Mouse (Mus musculus) NIH3T3 (cell line): ENCODE measurements around the gene Lrg1.
"Not testable (repeated sequence)": the region's sequence is repeated elsewhere in the genome, so short reads cannot be mapped to it uniquely, and the experiment has no call there.

Experiments used
- DNase-seq: peaks from one replicate; pipeline ENCODE4 v3.0.0-alpha.2; 2012; ENCODE audit warnings: low read depth

Gene Lrg1

DNA sequence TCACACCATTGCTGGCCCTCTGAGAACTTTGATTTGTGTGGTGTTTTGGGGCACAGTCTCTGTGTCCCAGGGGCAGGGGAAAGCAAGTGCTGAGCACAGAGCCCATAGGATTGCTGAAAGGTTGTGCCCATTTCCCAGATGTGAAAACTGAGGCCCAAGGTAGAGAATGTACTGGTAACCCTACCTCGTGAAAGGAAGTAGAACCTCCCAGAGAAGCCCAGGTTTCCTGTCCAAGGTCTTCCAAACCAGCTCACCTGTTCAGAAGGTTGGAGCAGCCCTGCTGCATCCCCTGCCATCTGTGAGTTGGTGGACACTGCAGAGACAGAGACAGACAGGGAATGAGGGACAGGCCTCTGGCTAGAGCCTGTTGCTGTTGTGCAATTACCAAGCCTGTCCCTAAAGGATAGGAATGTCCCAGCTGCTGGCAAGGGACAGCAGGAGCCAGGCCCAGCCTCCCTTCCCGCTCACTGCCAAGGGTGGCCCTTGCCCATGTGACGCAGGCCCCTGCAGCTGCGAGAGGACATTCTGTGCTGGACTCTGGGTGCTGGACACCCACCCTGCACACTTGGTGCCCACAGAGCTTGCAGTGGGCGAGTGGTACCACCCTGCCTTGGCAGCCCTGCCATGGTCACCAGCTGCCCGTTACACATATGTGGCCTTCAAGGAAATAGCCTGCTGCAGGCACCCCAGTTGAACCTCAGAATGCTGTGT is 13.3 kb downstream of the Lrg1 start:
- no peak for DNase-seq

DNA sequence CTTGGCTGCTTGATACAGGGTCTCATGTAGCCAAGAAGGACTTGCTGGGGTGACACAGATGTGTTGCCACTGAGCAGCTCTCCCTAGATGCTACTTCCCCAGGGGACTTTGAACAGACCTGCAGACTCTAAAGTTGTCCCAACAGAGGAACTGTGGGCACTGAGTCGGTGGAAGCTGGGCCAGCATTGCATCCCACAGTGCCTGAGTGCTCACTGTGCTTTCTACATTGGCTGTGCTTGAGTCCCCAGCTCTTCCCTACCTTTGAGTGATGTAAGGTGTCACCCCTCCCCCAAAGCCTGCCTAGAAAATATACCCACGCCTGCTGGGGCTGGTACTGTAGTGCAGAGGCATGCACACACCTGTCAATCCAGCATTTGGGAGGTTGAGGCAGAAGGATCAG is 14.1 kb downstream of the Lrg1 start:
- no peak for DNase-seq

- no peak for DNase-seq
Measured at GRCm38 (mm10) chr17:56106981-56107380, 14.8 kb downstream of the Lrg1 start.

- not testable (repeated sequence) for DNase-seq
Measured at GRCm38 (mm10) chr17:56106436-56106835, 15.4 kb downstream of the Lrg1 start.

GRCm38 (mm10) chr17:56104821-56105220 is 17.0 kb downstream of the Lrg1 start:
- not testable (repeated sequence) for DNase-seq

DNA sequence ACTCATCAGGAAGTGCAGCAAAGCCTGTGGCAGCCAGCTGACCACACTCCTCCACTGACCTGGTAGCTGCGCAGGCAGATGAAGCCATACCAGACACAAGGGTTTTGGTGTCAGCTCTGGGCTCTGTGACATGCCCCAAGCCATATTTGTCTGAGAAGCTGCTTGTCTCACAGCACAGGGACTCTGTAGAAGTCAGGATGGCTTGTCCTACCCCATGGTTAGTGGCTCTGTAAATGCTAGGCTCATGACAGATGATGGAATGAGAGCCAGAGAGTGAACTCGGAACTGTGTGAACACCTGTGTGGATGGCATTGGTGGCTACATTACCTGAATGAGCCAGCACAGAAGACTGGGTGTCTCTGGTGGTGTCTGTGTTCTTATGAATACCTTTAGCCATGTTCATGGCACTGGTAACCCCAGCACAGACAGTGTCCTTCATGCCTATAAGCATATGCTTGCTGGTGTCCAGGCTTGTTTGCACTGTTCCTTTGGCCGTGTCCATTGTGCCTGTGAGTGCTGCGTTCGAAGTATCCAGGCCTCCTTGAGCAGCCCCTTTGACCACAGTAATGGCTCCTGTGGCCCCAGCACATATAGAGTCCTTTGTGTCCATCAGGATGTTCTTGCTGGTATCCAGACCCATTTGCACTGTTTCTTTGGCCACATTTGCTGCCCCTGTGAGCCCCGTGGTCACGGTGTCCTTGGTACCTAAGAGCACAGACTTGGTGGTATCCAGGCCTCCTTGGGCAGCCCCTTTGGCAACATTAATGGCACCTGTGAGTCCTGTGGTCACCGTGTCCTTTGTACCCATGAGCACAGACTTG is 18.1 kb downstream of the Lrg1 start:
- no peak for DNase-seq

GRCm38 (mm10) chr17:56102927-56103326 is 18.9 kb downstream of the Lrg1 start:
- no peak for DNase-seq

DNA sequence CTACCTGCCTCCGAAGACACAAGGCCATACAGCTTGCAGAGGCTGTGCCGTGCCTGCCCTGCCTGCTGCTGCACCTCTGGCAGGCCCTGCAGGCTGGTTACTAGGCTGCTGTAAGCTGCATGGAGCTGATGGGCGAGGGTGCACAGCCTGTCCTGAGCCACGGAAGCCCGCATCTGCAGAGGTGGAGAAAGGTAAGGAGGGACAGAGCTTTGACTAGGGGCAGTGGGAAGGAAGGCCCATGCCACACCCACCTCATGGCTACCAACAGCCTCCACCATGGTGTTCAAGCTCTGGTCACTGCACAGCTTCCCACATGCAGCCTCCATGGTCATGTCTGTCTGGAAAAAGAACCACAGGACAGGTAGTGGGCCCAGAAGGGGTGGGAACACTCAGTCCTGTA is 19.6 kb downstream of the Lrg1 start:
- no peak for DNase-seq

GRCm38 (mm10) chr17:56100811-56101210 is 21.0 kb downstream of the Lrg1 start:
- DNase-seq, result no peak

- no peak for DNase-seq
Measured at GRCm38 (mm10) chr17:56098711-56099572, 22.9 kb downstream of the Lrg1 start.

GRCm38 (mm10) chr17:56098180-56098579 is 23.6 kb downstream of the Lrg1 start:
- no peak for DNase-seq

DNA sequence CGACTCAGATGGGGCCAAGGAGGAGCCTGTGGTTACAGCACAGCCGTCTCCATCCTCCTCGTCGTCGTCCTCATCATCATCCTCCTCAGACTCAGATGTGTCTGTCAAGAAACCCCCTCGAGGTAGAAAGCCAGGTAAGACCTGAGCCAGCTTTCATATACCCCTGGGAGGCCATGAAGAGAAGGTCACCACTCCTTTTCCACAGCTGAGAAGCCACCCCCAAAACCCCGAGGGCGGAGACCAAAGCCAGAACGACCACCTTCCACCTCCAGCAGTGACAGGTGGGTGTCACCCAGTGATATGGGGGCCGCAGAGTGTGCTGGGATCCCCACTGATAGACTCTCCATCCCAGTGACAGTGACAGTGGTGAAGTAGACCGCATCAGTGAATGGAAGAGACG is 24.9 kb downstream of the Lrg1 start:
- DNase-seq, result no peak

- DNase-seq, result no peak
Measured at GRCm38 (mm10) chr17:56092794-56093193, 29.0 kb downstream of the Lrg1 start.

DNA sequence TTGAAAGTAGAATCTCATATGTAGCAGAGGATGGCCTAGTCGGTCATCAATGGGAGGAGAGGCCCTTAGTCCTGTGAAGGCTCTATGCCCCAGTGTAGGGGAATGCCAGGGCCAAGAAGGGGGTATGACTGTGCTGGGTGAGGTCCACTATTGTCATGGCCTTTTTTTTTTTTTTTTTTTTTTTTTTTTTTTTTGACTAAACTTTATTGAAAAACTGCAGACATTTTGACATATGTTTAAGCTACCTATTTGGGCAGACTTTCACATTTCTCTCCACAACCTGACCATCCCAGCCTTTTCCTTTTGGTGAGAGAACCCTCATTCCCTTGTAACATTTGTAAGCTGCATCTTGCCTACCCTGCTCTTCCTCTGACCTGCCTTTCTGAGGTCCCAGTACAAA is 29.5 kb downstream of the Lrg1 start:
- no peak for DNase-seq

DNA sequence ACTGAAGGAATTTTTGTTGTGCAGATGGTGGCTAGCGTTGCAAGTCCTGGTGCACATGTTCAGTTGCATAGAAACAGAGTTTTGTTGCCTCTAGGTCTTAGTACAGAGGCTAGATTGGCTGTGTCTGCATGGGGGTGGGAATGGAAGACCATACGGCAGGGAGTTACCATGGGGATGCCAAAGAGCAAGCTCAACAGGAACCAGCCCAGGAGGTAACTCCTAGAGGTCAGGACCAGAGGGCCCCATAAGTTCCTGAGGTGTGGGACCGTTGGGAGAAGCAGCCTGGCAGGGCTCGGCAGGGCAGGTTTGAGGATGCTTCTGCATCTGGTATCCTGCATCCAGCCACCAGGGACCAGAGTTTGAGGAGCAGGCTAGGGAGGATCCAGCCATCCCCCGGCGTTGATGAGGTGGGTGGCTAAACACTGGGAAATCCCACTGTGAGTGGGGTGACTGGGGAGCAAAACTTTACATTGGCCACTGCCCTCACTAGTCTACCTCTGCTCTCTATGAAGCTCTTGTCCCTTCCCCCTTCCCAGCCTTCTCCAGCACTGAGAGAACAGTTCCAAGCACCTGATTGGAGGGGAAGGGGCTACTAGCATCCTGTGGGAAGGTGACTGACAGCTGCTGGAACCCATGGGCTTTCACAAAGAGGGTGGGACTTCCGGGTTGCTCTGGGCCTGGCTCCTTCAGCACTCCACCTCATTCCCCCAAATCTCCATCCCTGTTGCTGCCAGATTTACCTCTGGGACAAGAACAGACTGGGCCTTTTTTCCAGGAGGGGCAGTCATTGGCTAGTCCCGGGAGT is 40.8 kb downstream of the Lrg1 start:
- peak; percentile 92 for DNase-seq

- DNase-seq, result no peak
Measured at GRCm38 (mm10) chr17:56079921-56080320, 41.9 kb downstream of the Lrg1 start.

DNA sequence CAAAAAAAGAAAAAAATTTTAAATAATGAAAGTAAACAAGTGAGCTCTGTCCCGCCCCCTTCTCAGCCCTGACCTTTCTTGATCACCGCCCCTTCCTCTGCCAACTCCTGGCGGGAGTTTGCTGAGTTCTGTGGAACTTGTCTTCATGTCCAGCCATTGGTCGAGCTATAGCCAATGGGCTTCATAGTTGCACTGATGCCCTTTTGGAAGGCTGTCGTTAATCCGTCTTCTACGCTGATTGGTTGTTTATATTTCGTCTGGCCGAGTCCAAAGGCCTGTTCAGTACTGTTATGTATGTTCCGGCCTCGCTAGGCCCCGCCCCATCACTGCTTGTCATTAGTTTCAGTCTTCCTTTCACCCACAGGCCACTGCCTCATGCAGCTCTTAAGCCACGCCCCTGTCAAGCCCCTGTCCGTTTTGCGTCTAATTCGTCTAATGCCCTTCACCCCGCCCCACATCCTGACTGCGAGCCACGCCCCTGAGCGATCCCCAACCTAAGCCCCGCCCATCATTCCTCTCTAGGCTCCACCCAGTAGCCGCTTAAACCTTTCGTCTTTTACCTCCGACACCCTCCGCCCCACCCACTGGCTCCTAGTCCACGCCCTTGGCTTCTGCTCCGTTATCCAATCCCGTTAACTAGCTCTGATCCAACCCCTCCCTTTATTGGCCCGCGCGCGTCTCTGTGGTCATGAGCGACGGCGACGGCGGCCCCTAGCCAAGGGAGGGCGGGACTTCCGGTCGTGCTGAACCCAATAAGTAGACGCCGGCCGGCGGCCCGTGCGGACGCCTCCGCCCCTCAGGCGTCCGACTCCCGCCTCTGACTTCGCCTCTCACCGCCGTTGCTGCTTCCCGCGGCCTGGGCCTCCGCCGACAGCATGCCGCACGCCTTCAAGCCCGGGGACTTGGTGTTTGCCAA is 42.7 kb downstream of the Lrg1 start, which contains the start of gene Hdgfl2:
Gene Hdgfl2 (plus strand): TSS at position 755 of the 916 bp plus-strand sequence.
- peak; percentile 100 for DNase-seq

DNA sequence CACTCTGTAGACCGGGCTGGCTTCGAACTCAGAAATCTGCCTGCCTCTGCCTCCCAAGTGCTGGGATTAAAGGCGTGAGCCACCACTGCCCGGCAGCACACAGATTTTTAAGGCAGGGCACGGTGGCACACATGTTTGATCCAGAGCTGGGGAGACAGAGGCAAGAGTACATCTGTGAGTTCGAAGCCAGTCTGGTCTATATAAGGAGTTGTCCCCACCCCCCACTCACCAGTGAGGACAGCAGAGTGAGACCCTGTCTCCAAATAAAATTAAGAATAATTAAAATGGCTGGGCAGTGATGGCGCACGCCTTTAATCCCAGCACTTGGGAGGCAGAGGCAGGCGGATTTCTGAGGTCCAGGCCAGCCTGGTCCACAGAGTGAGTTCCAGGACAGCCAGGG is 43.4 kb downstream of the Lrg1 start:
- not testable (repeated sequence) for DNase-seq

DNA sequence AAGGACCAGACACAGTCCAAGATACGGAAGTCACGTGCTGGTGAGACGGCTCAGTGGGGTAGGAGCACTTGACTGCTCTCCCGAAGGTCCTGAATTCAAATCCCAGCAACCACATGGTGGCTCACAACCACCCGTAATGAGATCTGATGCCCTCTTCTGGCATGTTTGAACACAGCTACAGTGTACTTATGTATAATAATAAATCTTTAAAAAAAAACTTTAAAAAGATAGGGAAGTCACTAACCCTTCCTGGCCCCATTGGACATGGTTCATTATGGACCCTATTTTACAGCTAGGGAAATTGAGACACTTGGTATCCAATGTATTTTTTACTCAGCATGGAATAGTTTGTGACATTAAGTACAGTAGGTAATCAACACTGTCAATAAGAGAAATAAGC is 44.3 kb downstream of the Lrg1 start:
- no peak for DNase-seq

- DNase-seq, result peak; percentile 99
Measured at GRCm38 (mm10) chr17:56074827-56075208, 47.0 kb downstream of the Lrg1 start, which contains the start of gene Ubxn6. TSS of gene Ubxn6 (minus strand) at chr17:56075028.
